Mouse (Mus musculus) left cerebral cortex, postnatal 14 days (tissue): ENCODE results near the gene Zfhx3. TPM values are rescaled to one million over a fixed set of nuclear protein-coding genes. Genes with fewer than 3 reads are reported as not detected.
A peak's percentile ranks its signal among the peaks of the same experiment; 100 is the strongest.

ENCODE experiments used
- DNase-seq, 2 experiments: peaks; one replicate each; pipeline ENCODE4 v3.0.0; 2021 to 2022; ENCODE audit warnings: low spot score in 2 of 2, mixed read lengths in 1 of 2
- intact Hi-C: fragments of 180-260 bp; cut with DNase I; formaldehyde crosslinking; loops from one replicate; pipeline ENCODE4 v1.15.1; 2025
- total RNA-seq, 2 experiments: library from RNA; stranded (reverse); gene quantifications; 2 replicates each; pipeline ENCODE4 v1.2.3; 2021

The Zfhx3 gene
- total RNA-seq, 2 experiments from 2014 or later: 4.1 to 4.2 TPM

DNA sequence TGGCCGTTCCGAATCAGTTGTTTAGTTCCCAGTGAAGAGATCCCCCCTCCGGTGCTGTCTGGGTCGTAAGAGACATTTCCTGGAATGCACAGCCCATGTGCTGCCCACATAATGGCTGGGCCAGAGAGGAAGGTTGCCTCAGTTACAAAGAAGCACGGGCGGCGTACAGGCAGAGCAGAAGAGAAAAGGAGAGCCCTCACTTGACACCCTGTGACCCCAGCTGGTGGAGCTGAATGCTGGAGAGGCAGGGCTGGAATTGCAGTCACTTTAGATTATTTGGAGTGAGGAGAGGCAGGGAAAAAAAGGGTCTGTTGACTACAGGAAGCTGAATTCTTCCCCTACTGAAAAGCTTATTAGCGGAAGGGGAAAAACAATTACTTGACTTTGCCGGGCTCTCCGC lies 958.1 kb downstream of the Zfhx3 start:
- DNase-seq: no peak
- intact Hi-C loops: no loop called here

DNA sequence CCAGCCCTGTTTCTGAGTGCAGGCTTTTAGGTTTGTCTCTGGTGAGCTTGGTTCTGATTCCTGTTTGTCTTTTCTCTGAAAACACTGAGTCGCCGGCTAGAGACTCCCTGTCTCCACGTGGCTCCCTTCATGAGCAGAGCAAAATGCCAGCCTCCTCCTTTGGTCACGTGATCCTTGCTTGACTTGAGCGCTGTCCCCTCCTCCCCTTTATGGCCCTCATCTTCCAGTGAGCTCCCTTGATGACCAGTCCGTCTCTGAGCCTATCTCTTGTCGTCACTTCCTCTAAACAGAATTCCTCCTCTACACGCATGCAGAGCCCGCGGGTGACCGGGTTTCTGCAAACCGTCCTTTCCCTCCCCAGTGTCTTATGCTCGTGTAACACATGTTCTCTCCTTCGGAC lies 958.8 kb downstream of the Zfhx3 start:
- intact Hi-C loops: no loop called here
- no peak for DNase-seq

DNA sequence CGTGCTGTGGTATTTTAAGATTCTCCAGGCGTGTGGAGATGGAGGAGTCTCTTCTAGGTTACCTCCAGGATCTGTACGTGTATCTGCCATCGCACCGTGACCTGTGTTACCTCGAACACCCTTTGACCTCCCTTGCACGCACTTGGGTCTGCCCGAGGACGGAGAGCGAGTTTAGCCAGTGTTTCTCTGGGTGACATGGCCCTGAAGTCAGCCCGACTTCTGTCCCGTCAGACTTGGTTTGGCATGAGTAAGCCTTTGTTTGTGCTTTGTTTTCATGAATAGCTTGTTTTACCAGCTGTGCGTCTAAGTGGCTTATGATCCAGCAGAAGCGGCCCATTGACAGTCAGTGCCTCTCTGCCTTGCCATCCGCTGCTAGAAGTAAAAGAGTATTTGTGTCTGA lies 961.1 kb downstream of the Zfhx3 start:
- no peak for DNase-seq
- intact Hi-C loops: no loop called here

DNA sequence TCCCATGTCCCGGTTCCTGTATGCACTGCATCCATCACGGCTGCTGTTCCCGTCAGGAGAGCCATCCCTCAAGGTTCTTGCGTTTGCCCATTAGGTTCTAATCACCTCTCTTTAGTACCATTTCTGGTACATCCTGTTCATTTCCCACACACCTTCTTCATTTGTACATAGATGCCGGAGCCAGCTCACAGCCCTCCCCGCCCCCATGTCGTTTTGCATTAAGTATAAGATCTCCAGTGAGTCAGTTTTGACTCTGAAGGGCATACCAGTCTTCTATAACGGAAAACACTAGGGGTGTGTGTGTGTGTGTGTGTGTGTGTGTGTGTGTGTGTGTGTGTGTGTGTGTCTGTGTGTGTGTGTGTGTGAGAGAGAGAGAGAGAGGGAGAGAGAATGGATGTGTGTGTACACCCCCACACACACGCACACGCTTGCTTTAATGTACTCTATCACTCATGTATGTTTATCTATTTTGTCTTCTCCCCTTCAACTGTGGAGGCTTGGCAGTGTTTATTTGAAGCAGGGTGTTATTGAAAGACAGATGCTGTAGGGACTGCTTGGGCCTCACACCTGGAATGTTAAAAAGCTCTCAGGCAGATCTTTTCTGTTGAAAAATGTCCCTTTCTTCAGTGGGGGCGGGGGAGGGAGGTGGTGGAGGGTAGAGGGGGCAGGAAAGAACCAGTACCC lies 962.0 kb downstream of the Zfhx3 start:
- intact Hi-C loops: no loop called here
- DNase-seq: no peak

DNA sequence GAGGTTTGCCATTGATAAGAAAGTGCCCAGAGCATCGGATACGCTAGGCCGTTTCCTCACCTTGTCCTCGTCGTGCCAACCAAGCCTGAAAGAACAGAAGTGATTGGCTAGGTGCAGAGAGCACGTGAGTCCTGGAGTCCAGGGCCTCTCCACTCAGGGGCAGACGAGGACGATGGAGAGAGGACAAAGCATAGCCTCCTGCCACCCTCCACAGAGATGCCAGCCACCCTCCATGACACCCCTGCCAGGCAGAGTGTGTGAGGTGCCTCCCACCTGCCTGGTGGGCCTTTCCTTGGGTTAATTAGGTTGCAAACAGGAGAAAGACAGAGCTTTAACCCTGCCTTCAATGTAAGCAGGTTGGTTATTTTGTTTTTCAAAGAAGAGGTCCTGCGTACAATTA lies 965.6 kb downstream of the Zfhx3 start:
- intact Hi-C loops: loop anchor here (5.0 kb wide), 1 partner anchor 509 kb away; no protein-coding TSS in a partner anchor
- no peak for DNase-seq

DNA sequence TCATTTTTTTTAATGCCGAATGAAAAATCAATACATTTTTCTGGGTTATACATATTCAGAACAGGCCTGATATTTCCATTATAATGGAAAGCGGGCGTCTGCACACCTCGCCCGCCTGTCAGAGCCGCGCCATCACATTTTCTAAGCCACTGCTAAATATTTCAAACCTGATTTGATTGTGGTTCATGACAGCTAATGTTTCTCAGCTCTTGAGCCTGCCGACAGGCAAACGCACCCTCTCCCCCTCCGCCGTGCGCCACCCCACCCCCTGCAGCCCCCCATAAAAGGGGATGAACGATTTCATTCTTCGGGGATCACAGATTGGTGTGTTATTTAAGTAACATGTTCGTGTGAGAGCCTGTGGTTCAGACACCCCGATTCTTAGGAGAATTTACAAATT lies 966.1 kb downstream of the Zfhx3 start:
- no peak for DNase-seq
- intact Hi-C loops: loop anchor here (5.0 kb wide), 1 partner anchor 509 kb away; no protein-coding TSS in a partner anchor

DNA sequence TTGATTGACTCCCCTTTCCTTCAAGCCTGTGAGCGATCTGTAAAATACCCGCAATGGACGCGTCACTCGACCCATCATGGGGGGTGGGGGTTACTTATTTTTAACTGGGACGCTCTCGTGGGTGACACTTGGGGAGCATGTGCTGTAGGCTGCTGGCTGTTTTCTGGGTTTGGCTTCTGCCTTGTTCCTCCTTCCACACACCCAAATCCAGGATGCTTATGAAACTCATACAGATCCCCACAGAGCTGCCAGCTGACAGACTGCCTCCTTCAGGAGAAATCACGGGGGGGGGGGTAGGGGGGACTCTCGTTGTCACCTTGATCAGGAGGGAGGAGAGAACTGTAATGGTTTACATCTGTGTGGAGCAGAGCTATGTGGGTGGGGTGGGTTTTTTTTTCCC lies 966.6 kb downstream of the Zfhx3 start:
- DNase-seq: peak in 1 of 2 experiments; percentile 50

DNA sequence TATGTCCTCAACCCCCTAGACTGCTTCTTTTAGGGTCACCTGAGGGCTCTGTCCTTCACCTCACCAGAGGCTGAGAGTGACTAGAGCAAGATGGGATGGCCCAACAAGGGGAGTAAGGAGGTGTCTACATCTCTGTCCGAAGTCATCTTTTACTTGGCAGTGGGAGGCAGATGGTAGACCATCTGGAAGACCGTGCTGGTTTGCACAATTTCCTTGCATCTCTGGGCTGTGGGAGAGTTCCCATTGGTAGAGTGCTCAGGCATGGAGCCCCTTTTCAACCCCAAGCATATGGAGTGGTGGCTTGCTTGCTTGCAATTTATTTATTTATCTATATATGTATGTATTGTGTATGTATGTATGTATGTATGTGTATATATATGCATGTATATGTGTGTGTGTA lies 967.0 kb downstream of the Zfhx3 start:
- intact Hi-C loops: loop anchor here (5.0 kb wide), 1 partner anchor 508 kb away; no protein-coding TSS in a partner anchor
- no peak for DNase-seq

More for the DNA sequence above, 966.6 kb downstream of the Zfhx3 start:
- intact Hi-C loops: loop anchor here (5.0 kb wide), 1 partner anchor 508 kb away; no protein-coding TSS in a partner anchor

DNA sequence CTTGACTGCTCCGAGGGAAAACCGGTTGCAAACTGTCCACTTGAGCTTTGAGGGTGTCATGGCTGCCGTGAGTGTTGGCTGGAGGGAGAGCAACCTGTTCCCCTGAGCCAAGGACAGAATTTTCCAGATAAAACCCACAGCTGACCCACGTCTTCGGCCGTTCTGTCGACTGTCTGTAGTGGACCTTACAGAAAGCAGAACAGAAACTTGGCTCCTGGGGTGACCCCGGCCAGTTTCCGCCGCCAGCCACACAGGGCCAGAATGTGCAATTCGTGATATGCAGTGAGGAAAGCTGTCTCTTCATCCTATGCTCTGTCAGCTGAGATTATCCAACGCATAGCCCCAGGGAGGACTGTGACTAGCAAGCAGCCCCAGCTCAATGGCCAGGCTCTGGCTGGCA lies 968.4 kb downstream of the Zfhx3 start:
- intact Hi-C loops: loop anchor here (2.0 to 5.0 kb wide), 2 partner anchors 120 to 194 kb away; no protein-coding TSS in a partner anchor
- peak; percentile 40 to 47 for DNase-seq

DNA sequence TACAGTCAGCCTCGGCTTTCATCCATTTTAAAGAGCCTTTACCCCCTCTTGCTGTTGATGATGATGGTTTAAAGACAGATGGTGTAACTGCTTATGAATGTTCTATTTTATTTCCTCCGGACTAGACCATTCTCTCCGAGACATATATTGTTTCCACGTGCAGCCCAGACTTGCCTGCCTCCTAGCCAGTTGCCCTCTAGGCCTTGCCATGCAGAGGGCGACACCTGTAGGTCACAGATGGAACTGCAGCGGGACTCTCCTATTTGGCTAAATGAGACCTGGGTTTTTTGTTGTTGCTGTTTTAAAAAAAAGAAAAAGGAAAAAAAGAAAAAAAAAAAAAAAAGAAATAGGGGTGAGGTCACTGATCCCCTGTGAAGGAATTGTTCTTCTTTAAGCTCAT lies 969.1 kb downstream of the Zfhx3 start:
- peak; percentile 89 to 91 for DNase-seq
- intact Hi-C loops: loop anchor here (2.0 to 5.0 kb wide), 2 partner anchors 121 to 194 kb away; no protein-coding TSS in a partner anchor

DNA sequence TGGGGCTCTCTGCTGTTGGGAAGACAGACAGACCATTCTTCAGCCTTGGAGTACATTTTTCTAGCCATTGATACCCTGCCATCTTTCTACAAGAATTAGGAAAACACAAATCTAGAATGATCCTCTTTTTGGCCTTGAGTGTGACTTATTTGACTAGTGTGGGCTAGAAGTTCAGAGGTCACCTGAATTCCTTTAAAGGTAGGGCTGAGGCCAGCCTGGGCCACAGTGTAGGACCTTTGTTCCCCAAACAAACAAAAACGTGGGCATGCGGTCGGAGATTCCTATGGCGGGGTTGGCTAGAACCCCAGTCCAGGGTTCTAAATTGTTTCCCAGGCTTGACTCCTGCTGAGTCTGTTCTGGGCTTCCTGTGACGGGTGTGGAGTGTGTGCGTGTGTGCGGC lies 970.6 kb downstream of the Zfhx3 start:
- DNase-seq: no peak
- intact Hi-C loops: loop anchor here (5.0 kb wide), 1 partner anchor 196 kb away; no protein-coding TSS in a partner anchor

DNA sequence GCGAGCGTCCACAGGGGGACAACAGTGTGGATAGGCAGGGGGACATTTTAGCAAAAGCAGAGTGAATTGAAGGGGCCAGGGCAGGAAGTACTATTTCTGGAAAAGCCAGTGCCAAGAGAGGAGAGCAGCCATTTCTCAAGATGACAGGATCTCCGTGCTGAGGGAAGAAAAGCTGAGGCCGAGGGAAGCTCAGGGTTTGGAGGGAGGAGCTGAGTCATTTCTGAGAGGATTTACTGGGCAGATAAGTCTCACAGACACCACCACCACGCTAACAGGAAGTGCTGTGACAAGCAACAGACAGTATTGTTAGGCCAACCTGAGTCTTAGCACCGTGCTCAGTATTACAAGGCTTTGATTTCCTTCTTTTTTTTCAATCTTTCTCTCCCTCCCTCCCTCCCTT lies 973.0 kb downstream of the Zfhx3 start:
- DNase-seq: no peak
- intact Hi-C loops: no loop called here

DNA sequence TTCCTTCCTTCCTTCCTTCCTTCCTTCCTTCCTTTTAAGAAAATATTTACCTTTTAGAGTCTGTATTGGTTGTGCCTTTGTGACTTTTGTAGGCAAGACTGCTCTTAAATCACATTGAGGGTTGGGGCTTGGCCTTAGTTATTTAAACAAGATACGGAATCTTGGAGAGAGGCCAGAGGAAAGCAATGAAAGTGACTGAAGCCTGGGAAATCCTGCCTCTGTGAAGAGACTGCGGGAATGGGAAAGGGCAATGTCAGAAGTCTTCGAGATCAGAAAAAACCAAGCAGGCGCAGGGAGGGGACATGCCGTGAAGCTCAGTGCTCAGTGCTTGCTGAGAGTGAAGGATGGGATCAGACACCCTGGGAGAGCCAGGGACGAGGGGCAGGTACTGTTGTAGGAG lies 973.4 kb downstream of the Zfhx3 start:
- intact Hi-C loops: no loop called here
- no peak for DNase-seq

DNA sequence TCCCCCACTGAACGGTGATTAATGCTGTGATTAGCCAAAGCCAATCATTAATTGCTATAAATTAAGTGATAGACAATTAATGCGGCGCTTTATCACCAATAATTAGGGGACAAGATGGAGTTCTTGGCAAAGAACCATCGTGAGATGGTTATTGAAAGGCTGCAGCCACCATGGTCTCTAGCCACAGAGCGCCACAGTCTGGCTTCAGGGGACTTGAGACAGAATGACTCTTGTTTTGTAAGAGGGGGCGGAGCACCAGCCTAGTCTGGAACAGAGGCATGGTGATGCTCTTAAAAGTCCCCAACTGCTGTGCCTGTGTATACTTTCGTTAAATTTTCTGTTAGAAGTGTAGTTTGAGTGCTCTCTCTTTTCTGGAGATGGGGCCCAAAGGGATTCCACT lies 977.7 kb downstream of the Zfhx3 start:
- intact Hi-C loops: no loop called here
- DNase-seq: no peak

DNA sequence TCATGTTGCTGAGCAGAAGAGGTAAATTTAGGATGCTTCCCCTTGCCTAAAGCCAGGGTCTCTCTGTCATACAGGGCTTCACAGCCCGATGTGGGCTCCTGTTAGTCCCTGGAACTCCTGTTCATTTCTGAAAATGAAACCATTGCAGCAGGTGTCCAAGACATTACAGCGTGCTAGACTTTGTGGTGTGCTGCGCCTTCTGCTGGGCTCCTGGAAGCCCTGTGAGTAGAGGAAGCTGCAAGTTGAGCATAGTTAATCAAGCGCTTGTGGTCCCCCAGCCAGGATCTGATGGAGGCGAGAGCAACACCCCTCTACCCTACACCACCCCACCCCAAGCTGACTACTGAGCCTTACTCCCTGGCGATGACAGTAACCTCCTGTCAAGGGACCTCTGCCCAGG lies 980.7 kb downstream of the Zfhx3 start:
- no peak for DNase-seq
- intact Hi-C loops: no loop called here

DNA sequence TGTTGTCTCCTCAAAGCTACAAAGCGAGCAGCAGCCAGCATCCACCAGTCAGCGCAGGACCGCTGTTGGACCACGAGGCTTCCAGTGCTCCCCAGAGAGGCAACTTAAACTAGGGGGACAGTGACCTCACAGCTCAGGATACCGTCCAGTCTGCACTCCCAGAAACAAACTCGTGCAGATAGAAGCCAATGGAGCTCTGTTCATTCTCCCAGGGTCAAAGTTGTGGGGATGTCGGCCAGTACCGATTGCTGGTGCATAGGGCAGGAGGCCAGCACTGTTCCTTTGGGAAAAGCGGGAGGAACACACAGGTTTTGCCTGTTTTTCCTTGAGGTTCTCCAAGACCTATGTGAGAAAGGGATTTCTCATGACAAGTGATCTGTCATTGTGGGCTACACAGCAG lies 982.1 kb downstream of the Zfhx3 start:
- DNase-seq: no peak
- intact Hi-C loops: no loop called here

DNA sequence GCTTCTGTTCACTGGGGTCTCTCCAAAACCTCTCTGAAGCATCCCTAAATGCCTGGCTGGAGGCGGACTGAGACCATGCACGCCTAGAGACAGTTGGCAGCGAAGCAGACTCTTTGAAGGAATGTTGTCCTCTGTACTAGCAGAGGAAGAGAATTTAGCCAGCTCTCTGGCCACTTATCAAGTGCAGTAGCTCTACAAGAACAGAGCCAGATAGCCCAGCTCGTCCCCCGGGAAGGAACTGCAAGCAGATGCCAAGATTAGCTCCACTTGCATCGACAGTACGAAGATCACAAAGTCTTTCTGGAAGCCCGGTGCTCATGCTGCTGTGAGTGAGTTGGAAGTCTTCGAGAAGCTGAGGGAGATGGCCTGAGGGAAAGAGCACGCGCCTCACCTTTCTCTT lies 983.7 kb downstream of the Zfhx3 start:
- DNase-seq: no peak
- intact Hi-C loops: no loop called here

DNA sequence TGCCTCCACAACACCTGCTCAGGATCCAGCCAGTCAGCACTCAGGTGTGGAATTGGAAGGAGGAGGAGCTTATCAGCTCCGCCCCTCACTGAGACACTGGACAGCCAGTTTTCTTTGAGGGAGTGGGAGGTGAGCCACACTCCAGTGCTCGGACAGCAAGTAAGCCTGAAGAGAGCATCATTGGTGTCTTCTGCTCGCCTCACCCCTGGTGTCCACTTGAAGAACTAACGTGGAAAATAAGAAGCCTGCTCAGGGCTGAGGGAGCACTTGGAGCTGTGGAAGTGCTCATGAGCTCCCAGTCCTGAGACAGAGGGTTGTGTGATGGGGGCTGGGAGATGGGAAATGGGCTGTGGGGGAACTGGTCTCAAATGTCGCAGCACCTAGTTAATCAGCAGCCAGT lies 988.2 kb downstream of the Zfhx3 start:
- no peak for DNase-seq
- intact Hi-C loops: no loop called here

DNA sequence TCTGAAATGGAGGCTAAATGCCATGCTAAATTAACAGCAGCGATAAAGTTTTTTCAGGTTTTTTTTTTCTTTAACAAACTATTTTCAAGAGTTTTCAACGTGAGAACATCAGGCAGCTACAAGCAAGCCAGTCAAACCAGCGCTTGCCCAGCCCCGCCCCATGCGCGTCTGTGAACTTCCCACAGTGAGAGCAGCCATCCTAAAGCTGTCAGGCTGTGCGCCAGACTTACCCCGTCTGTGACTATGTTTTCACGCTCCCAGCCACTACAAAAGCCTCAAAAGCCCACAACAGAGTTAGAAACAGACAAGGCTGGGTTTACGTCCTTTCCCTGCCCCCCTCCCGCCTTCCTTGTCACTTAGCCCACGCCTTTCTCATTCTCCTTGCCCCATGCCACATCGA lies 989.4 kb downstream of the Zfhx3 start:
- peak in 1 of 2 experiments; percentile 28 for DNase-seq
- intact Hi-C loops: no loop called here

DNA sequence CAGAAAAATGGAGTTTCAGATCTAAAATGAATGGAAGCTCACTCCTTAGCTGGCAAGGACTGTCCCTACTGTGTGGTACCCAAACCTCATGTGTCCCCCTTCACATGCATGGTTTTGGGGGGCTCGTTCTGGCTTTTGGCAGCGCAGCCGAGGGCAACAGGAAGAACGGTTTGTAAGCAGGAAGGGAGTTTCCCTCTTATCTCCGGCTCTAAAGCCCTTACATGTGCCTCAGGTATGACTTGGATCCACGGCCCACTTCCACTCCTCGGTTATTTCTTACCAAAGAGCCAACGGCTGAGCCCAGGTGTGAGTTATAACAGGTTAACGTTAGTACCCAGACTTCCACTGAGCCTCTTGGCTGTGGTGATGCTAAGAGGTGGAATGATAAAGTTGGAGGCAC lies 990.3 kb downstream of the Zfhx3 start:
- intact Hi-C loops: no loop called here
- no peak for DNase-seq
